Mouse (Mus musculus) megakaryocyte, embryonic 14.5 days (primary cell): ENCODE data around the gene Phldb3.

Source experiments
- FLI1 ChIP-seq: IDR thresholded peaks from 2 replicates; pipeline ENCODE4 v1.6.1; 2012; ENCODE audit warnings: low read length, inconsistent platforms, mixed read lengths
- GATA1 ChIP-seq: IDR thresholded peaks from 3 replicates; pipeline ENCODE4 v1.6.1; 2012; ENCODE audit warnings: mixed read lengths, low read length, inconsistent platforms, borderline replicate concordance

DNA sequence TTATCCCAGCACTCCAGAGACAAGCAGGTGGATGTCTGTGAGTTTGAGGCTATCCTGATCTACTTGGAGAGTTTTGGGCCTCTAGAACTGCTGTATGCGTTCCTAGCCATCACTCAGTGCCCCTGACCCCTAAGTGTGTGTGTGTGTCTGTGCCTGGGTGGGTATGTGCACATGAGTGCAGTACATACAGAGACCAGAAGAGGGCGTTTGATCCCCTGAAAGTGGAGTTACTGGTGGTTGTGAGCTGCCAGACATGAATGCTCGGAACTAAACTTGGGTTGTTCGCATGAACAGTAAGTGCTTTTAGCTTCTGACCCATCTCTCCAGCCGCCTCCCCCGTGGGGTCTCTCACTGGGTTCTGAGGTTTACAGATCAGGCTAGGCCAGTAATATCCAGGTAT is 12.4 kb downstream of the Phldb3 start:
- no peak for TF ChIP-seq GATA1
- TF ChIP-seq FLI1: no peak
